Mouse (Mus musculus): ENCODE results near the gene Birc5.

The Birc5 gene

DNA sequence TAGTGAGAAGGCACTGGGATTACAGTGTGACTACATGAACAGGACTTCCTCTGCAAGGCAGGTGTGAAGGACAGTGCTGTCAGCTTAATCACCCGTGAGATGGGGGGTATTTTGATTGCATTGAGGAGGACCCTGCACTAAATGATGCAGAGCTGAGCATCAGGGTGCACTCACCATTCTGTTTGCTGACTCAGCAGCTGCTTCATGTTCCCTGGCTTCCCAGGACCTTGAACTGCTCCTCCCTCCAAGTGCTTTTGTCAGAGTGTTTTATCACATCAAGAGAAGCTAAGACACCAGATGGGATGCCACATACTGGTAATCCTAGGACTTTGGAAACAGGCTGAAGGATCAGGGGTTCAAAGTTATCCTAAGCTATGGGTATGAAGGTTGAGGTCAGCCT is 6.9 kb downstream of the Birc5 start:
- no peak for DNase-seq (ENCODE audit: low spot score)

GRCm38 (mm10) chr11:117857462-117857861 is 8.4 kb downstream of the Birc5 start:
- DNase-seq (ENCODE audit: low spot score), result no peak

GRCm38 (mm10) chr11:117858392-117858791 is 9.3 kb downstream of the Birc5 start:
- DNase-seq (ENCODE audit: low spot score), result no peak

DNA sequence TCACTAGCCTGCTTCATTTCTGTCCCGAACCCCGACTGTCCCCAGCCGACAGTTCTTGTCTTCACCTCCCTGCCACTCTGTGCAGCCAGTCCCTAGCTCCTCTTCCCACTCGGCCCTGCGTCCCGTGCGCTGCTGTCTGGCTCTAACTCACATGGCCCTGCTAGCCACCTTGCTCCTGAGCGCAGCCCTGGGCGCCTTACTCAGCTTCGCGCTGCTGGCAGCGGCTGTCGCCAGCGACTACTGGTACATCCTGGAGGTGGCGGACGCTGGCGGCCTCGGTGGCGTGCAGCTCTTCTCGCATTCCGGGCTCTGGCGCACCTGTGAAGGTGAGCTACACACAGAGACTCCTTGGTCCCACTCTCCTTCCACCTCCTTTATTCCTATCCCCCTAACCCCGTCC is 11.6 kb downstream of the Birc5 start, which contains the start of gene Tmem235:
Tmem235 (plus strand) TSS at position 152 of the 400 bp plus-strand sequence.
- DNase-seq (ENCODE audit: low spot score), result peak; percentile 31

DNA sequence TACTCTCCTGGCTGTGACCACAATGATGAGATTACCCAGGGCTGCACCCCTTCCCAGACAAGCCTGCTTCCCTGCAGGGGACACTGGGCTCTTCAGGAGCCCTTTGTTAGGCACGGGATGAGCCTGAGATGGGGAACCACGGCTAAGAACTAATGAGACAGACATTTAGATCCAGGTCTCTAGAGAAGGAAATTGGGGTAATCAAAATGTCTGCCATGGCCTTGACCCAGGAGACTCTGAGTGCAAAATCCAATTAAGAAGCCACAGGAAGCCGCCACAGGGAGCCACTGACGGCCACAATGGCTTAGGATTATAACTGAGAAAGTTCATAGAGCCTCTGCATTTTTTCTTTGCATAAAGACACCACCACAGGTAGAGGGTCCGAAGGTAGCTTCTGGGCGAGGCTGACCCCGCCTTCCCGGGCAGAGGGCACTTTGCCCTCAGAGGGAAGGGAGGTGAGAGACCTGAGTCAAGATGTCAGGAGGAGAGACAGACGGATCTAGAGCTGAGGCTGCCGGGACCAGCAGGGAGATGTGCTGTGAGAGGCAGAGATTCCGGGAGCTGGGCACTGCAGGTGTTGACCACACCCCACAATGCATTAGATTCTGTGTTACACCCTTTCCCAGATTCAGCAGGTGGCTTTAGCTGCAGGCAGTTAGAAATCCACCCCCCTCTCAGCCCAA is 14.3 kb downstream of the Birc5 start:
- DNase-seq (ENCODE audit: low spot score), result no peak

- no peak for DNase-seq (ENCODE audit: low spot score)
Measured at GRCm38 (mm10) chr11:117864805-117865204, 15.8 kb downstream of the Birc5 start.

GRCm38 (mm10) chr11:117865988-117866387 is 16.9 kb downstream of the Birc5 start:
- no peak for DNase-seq (ENCODE audit: low spot score)

DNA sequence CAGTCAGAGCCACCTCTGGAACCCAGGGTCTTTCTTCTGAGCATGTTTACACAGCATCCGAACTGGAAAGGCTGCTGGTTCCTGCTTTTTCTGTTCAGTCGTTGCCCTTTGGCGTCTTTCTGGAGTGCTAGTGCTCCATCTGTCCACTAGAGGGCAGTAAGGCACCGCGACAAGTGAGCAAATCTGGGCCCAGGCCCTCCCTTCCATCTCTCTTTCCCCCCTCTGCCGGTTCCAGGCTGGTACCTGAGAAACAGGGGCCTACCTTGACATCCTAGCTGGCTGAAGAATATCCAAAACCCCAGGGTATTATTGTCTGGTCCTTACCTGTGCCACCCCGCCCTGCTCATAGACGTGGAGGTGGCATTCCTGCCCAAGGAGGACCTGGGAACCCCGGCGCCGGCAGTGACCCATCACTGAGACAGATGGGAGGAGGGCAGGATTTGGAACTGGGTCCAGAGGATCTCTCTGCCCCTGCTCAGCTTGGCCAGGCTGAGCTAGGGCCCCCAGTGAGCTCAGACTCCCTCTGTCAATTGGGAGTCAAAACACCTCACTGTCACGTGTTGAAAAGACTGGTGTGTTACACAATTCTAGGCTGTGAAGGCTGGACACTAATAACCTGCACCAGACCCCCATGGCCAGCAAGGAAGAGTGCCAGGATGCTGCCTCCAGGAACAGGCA is 21.8 kb downstream of the Birc5 start:
- DNase-seq (ENCODE audit: low spot score), result peak; percentile 84

DNA sequence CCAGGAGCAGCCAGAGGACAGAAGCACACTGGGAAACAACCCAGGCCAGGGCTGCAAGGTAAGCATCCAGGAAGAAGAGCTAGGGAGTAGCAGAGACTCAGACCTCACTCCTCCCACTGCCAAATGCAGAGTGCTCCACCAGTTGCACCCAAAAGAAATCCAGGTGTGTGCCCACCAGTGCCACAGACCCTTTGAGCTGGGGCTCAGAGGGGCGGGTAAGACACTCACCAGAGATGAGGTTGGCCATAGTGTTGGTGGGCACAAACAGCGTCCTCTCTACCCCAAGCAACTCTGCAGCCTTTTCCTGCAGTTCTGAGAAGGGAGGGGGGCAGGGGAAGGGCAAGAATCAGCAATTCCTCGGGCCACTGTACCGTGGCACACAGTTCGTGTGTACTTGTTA is 22.3 kb downstream of the Birc5 start:
- no peak for DNase-seq (ENCODE audit: low spot score)

DNA sequence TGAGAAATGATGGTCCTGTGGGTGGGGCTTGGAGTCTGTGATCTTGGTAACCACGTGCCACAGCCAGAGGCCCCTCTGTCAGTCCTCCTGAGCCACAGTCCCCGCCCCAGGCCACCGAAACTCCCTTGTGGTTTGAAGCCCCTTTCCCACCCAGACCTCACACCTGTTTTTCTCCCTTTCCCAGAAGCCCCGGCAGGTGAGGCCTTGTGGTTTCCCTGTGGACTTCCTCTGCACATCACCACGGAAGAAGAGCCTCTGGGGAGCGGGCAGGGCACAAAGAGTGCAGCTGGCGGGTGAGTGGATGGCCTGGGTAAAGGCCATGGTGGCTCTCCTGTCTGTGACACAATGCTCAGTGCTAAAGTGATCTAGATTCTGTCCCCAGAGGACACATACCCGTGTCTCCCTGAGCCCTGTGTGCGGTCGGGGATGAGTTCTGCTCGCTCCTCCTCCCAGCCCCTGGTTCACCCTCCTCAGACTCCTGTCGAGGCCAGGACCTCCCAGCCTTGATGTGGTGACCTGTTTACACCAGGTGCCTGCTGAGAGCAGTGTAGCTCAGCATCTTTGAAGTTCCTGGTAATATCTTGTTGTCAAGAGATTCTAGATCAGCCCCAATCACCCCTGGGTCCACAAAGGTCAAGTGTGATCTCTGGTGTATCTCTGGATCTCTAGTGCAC is 23.0 kb downstream of the Birc5 start:
- peak; percentile 94 for DNase-seq (ENCODE audit: low spot score)

- peak; percentile 44 for DNase-seq (ENCODE audit: low spot score)
Measured at GRCm38 (mm10) chr11:117872861-117873608, 24.0 kb downstream of the Birc5 start, which contains the start of gene Tha1. Tha1 (minus strand) TSS chr11:117873481.

DNA sequence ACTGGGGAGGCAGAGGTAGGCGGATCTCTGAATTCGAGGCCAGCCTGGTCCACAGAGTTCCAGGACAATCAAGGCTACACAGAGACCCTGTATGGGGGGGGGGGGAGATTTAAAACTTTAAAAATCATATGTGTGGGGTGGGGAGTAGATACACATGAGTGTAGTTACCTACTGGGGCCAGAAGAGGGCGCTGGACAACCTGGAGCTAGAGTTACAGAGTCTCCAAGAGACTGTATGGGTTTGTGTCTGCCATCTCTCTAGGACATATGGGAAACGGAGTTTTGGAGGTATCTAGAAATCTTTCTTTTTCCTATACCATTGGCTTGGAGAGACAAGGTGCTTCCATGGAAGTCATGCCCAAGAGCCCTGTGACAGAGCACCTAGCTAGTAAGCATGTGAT is 25.4 kb downstream of the Birc5 start:
- peak; percentile 43 for DNase-seq (ENCODE audit: low spot score)

- no peak for DNase-seq (ENCODE audit: low spot score)
Measured at GRCm38 (mm10) chr11:117875681-117876080, 26.6 kb downstream of the Birc5 start.

DNA sequence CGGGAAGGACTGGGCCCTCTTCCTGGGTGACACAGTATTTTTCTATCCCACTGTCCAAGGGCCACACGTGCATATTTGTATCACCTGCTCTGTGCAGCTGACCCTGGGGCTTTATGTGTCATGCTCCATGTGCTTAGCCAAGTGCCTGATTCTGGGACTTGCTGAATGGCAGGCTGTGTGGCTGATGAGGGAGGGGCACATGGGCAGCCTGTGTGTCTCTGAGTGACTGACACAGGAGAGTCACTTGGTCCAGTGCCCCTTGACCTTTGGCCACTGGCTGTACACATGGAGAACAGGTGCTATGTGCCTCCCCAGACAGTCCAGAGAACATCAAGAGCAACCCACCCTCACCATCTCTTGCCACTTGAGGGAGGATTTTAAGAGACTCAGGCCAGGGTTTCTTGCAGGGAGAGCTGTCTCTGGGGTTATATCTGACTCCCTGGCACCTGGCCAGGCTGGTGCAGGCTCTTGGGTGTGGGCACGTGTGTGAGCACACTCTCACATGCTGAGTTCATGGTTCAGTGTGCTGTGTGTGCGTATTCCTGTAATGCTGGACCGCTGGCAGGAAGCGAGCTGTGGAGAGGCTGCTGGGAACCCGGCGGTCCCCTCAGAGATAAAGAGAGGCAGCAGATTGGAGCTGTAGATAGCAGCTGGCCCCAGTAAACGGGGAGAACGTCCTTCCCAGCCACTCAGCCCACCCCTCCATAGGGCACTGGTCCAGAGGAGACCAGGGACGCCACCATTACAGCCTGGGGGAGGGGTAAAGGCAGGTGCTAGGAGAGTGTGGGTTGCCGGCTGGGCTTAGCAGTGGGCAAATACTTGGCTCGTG is 29.1 kb downstream of the Birc5 start:
- peak; percentile 87 for DNase-seq (ENCODE audit: low spot score)

GRCm38 (mm10) chr11:117878892-117879291 is 29.8 kb downstream of the Birc5 start:
- no peak for DNase-seq (ENCODE audit: low spot score)

GRCm38 (mm10) chr11:117879676-117880075 is 30.6 kb downstream of the Birc5 start:
- DNase-seq (ENCODE audit: low spot score), result no peak

GRCm38 (mm10) chr11:117880336-117880976 is 31.4 kb downstream of the Birc5 start:
- DNase-seq (ENCODE audit: low spot score), result no peak

DNA sequence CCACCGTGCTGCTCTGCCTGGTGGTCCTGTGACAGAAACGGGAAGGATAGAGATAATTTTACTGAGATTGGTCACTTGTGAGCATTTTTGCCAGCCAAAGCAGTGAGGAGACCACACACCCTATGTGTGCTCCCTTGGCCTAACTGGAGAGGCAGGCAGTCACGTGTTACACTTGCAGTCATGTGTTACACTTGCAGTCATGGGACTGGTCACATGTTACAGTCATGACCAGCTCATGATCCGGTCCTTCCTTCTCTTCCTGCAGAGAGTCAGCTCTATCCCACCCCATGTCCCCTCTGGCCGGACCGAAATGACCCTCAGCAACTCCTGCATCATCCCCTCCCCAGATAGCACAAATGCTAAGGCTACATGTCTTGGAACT is 31.9 kb downstream of the Birc5 start:
- no peak for DNase-seq (ENCODE audit: low spot score)

DNA sequence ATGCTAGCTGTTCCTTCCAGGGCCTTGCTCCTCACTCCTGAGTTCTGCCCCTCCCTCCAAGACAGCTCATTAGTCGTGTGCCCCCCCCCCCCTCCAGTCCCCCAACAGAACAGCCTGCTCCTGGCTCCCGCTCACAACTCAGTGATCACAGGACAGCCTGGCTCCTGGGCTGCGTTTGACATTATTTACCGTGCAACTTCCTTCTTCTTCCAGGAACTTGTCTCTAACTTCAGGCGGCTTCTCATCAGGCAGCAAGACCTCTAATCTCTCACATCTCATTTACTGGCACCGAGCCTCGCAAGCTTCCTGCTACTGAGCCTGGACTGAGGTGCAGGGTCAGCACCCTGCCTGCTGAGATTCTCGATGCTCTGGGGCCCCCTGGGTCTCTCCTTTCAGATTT is 32.7 kb downstream of the Birc5 start:
- peak; percentile 28 for DNase-seq (ENCODE audit: low spot score)

DNA sequence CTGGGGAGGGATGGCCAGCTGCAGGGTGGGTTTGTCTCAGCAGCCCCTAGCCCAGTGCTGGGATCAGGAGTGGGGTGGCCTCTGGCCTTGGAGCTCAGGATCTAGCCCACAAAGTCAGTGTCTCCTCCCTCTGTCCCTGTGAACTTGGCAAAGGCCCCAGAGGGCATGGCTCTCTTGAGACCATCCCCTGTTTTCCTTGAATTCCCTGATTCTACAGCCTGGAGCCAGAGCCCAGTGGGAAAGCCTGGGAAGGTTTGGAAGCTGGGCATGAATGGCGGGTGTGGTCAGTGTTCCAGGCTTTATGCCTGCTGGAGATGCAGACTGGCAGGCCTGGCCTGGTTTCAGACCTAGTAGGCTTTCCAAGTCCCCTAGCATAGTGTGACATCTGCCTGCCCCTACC is 33.2 kb downstream of the Birc5 start:
- no peak for DNase-seq (ENCODE audit: low spot score)

DNA sequence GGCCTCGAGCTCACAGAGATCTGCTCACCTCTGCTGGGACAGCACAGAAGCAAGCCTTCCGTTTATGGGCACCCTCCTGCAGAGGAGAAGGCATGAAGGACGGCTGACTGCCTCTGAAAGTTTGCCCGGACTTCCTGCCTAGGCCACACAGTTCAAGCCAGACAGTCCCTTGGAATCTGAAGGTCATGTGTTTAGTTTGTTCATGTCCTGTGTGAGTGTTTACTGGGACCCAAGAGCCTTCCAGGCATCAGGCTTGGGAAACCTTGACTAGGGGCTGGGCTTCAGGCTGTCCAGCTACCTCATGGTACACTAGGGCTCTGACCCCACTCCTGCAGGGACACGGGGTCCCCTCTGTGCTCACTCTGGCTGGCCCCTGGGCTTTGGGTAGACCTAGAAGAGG is 36.9 kb downstream of the Birc5 start:
- DNase-seq (ENCODE audit: low spot score), result no peak
